Mouse (Mus musculus) liver, embryonic 14.5 days (tissue): Measurements from ENCODE around the gene Dolk. TPM values are rescaled to one million over a fixed set of nuclear protein-coding genes. Genes with fewer than 3 reads are reported as not detected.

Experiments
- ATAC-seq: fragments of 200-750 bp; cut with Nextera tagmentation; 2 replicates; pipeline ENCODE4 v1.8.0; 2017; ENCODE audit warnings: moderate number of reproducible peaks, mild to moderate bottlenecking, moderate library complexity; ENCODE audit not compliant: insufficient read depth
- DNase-seq, 3 experiments: peaks; one replicate each; pipeline ENCODE4 v3.0.0-alpha.2; 2012 to 2013; ENCODE audit warnings: low read depth in 3 of 3, low spot score in 3 of 3
- H3K27ac ChIP-seq: fragments of 300-500 bp; sonication (generic); 2 replicates; pipeline ENCODE4 v1.5.1; 2014; ENCODE audit warnings: moderate library complexity, mild to moderate bottlenecking, control low read depth, inconsistent platforms
- H3K27me3 ChIP-seq: fragments of 300-500 bp; sonication (generic); 2 replicates; pipeline ENCODE4 v1.6.1; 2014; ENCODE audit warnings: mild to moderate bottlenecking, low read length, moderate library complexity; ENCODE audit not compliant: control insufficient read depth, insufficient read depth
- H3K36me3 ChIP-seq: fragments of 300-500 bp; sonication (generic); replicated peaks from 2 replicates; pipeline ENCODE4 v1.6.1; 2014; ENCODE audit warnings: low read depth; ENCODE audit not compliant: control insufficient read depth, insufficient read depth
- H3K4me1 ChIP-seq, 2 experiments: fragments of 200-500 bp in 1 of 2; fragments of 300-500 bp in 1 of 2; sonication (generic) in 1 of 2; replicated peaks; 2 replicates each; pipeline ENCODE4 v1.6.1; 2012 to 2014; ENCODE audit warnings: antibody characterized with exemption in 1 of 2, inconsistent platforms in 1 of 2, low read length in 1 of 2; ENCODE audit not compliant: control insufficient read depth in 2 of 2, insufficient read depth in 2 of 2
- H3K4me2 ChIP-seq: fragments of 300-500 bp; sonication (generic); 2 replicates; pipeline ENCODE4 v1.6.1; 2014; ENCODE audit warnings: low read depth, mild to moderate bottlenecking, control low read depth, moderate library complexity
- H3K4me3 ChIP-seq, 2 experiments: fragments of 200-500 bp in 1 of 2; fragments of 300-500 bp in 1 of 2; sonication (generic) in 1 of 2; 2 replicates each; pipeline ENCODE4 v1.5.1; 2012 to 2014; ENCODE audit warnings: low read depth in 2 of 2, low read length in 2 of 2, mild to moderate bottlenecking in 2 of 2, control low read depth in 1 of 2, inconsistent platforms in 1 of 2, moderate library complexity in 1 of 2; ENCODE audit not compliant: insufficient read depth in 1 of 2
- H3K9ac ChIP-seq: fragments of 300-500 bp; sonication (generic); replicated peaks from 2 replicates; pipeline ENCODE4 v1.6.1; 2014; ENCODE audit warnings: mild to moderate bottlenecking, control low read depth, moderate library complexity
- H3K9me3 ChIP-seq: fragments of 300-500 bp; sonication (generic); 2 replicates; pipeline ENCODE4 v1.6.1; 2016; ENCODE audit warnings: low read length, mixed read lengths; ENCODE audit not compliant: control insufficient read depth
- CTCF ChIP-seq: IDR thresholded peaks from 2 replicates; pipeline ENCODE4 v1.5.1; 2016; ENCODE audit warnings: antibody characterized with exemption, low read depth, control low read depth
- EP300 ChIP-seq: IDR thresholded peaks from 2 replicates; pipeline ENCODE4 v1.6.1; 2016; ENCODE audit warnings: antibody characterized with exemption, low read depth
- WGBS: fragments of 180-500 bp; shearing (Covaris S2); extraction: QIAGEN DNeasy Blood & Tissue Kit; methylation state at CpG from one replicate; pipeline ENCODE4 v1.1.7; 2014; ENCODE audit not compliant: insufficient replicate concordance; 5-methylcytosine and 5-hydroxymethylcytosine counted together
- polyA plus RNA-seq, 2 experiments: library from polyadenylated mRNA; depleted of rRNA in 1 of 2; stranded (reverse) in 1 of 2; unstranded in 1 of 2; fragments of >200 nt; fragmentation: Nextera tagmentation in 1 of 2; extraction: Ambion mirVana in 1 of 2; gene quantifications; 2 replicates each; pipeline versions ENCODE4 v1.2.1 to v1.2.3; 2012 to 2014

The Dolk gene
- polyA plus RNA-seq, 2 experiments: 4.6 to 11.4 TPM

DNA sequence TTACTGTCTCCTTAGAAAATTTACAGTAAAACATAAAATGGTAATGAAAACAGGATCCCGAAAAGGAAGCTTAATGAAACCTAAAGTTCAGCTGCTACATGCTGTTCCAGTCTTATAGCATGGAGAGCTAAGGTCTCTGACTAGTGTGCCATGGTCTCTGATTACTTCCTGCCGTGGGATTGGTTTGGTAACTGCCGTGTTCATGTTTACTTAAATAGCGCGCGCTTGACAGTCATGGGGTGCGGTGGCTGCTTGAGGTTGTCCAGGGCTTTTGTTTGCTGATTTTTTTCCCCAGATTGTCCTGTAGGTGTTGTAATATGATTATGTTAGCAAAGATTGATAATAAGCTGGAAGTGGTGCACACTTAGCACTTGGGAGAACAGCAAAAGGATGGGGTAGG, 20.0 kb upstream of the Dolk start:
- Histone ChIP-seq H3K27me3 (no peaks in the 10 kb centered on the region), H3K9ac (no peak overlapping the region), H3K27ac (no peak overlapping the region), H3K36me3 (peaks cover 68% of the 10 kb centered on the region), H3K9me3 (no peaks in the 10 kb centered on the region), H3K4me3 (no peak overlapping the region), H3K4me1 (no peaks in the 10 kb centered on the region), H3K4me2 (no peak overlapping the region)
- DNase-seq (no peak), ATAC-seq (no peak)
- TF ChIP-seq EP300 (no peak), CTCF (no peak)
- 89% methylated on average over 7 of the region's 7 CpGs for WGBS

DNA sequence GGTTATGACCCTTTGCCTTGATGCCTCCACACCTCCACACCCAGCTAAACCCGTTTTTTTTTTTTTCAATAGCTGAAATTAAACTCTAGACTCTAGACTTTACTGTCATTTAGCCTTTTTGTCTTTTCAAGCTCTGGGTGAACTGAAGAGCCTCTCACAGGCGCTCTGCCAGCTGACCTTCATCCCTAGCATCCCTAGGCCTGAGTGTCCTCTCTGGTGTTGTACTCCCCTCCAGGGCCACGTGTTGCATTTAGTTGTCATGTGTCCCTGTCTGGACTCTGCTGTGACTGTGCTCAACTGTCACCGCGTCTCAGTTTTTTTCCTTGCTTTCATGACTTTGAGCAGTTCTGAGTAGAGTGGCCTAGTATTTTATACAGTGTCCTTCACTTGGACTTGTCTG, 13.8 kb upstream of the Dolk start:
- H3K4me2 ChIP-seq: no peak overlapping the region
- H3K27me3 ChIP-seq: no peaks in the 10 kb centered on the region
- 81% methylated on average over 5 of the region's 5 CpGs for WGBS
- DNase-seq (no peak), ATAC-seq (no peak)
- no peak overlapping the region for H3K9ac ChIP-seq
- no peak overlapping the region for H3K4me3 ChIP-seq
- TF ChIP-seq CTCF: no peak
- TF ChIP-seq EP300: no peak
- H3K4me1 ChIP-seq: no peaks in the 10 kb centered on the region
- peaks cover 45% of the 10 kb centered on the region for H3K36me3 ChIP-seq
- no peak overlapping the region for H3K27ac ChIP-seq
- no peaks in the 10 kb centered on the region for H3K9me3 ChIP-seq

DNA sequence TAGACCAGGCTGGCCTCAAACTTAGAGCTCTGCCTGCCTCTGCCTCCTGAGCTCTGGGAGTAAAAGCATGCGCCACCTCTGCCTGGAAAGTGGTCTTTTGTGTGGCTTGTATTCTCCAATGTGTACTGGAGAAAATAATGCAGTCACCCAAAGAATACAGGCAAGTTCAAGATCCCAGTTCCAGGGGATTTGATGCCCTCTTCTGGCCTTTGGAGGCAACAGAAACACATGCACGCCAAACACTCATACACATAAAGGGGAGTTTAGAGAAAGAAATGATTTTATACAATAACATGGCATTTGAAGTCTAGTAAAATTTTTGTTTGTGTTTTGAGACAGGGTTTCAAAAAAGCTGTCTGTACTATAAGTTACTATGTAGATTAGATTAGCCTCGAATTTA, 13.4 kb upstream of the Dolk start:
- H3K27me3 ChIP-seq: no peaks in the 10 kb centered on the region
- H3K9ac ChIP-seq: no peak overlapping the region
- no peak for ATAC-seq
- H3K9me3 ChIP-seq: no peaks in the 10 kb centered on the region
- H3K27ac ChIP-seq: no peak overlapping the region
- H3K4me3 ChIP-seq: no peak overlapping the region
- no peak for DNase-seq
- H3K4me1 ChIP-seq: no peaks in the 10 kb centered on the region
- H3K36me3 ChIP-seq: peaks cover 42% of the 10 kb centered on the region
- WGBS: 65% methylated on average over 3 of the region's 3 CpGs
- no peak overlapping the region for H3K4me2 ChIP-seq
- TF ChIP-seq CTCF (peak; percentile 24; the same call in 1 of the 2 replicates), EP300 (no peak)

- no peaks in the 10 kb centered on the region for H3K9me3 ChIP-seq
- H3K4me2 ChIP-seq: peak overlapping the region; percentile 69
- H3K27me3 ChIP-seq: no peaks in the 10 kb centered on the region
- no peaks in the 10 kb centered on the region for H3K36me3 ChIP-seq
- TF ChIP-seq EP300 (no peak), CTCF (no peak)
- ATAC-seq (no peak), DNase-seq (no peak)
- WGBS: 1% methylated on average over 10 of the region's 10 CpGs
- H3K9ac ChIP-seq: peak overlapping the region; percentile 95
- H3K4me1 ChIP-seq: peaks cover 3 to 13% of the 10 kb centered on the region in 2 experiments
- H3K4me3 ChIP-seq: peak overlapping the region; percentile 75 to 98
- peak overlapping the region; percentile 60 for H3K27ac ChIP-seq
Observed at GRCm38 (mm10) chr2:30287027-30287373, 866 bp upstream of the Dolk start.

DNA sequence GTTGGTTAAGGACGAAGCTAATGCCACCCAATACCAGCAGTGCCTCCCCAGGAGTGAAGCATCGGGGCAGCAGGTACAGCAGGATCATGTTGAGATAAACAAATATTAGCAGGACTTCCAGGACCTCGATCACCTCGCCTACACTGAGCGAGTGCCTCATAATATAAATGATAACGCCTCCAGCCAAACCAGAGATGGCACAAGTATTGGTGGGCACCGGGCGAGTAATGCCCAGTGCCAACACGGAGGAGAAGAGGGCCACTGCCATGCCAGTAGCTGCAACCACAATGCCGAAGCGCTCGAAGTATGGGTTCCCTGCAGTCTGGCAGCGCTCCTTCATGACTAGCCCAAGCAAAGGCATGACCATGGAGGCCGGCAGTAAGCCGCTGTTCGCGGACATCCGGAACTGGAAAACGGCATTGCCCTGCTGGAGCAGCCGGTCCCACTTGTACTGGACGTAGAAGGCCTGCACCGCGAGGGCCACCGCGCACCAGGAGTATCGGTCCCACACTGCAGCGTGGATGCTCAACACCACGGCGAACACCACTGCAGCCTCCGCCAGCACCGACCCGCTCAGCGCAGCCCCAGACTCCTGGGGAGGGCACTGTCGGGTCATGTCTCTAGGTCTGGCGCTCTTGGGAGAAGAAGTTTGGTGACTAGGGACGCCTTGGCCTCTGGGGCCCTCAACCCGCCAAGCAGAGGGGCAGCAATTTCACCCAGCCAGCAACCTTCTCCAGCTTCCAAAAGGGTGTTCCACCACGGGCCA, 535 bp downstream of the Dolk start:
- 8% methylated on average over 38 of the region's 38 CpGs for WGBS
- DNase-seq: no peak
- Histone ChIP-seq H3K36me3 (no peaks in the 10 kb centered on the region), H3K9ac (peak overlapping the region; percentile 95), H3K27me3 (no peaks in the 10 kb centered on the region), H3K9me3 (no peaks in the 10 kb centered on the region), H3K4me1 (peaks cover 3 to 13% of the 10 kb centered on the region in 2 experiments), H3K4me3 (peak overlapping the region; percentile 75 to 98), H3K4me2 (peak overlapping the region; percentile 69), H3K27ac (no peak overlapping the region)
- TF ChIP-seq CTCF (0 out of 2 replicates have a peak, but pooled peaks have one; percentile 3), EP300 (no peak)
- peak; percentile 61 for ATAC-seq
